Mouse (Mus musculus): ENCODE data around the gene Kcnq5. TPM values are rescaled to one million over a fixed set of nuclear protein-coding genes. Genes with fewer than 3 reads are reported as not detected.

Gene Kcnq5
- polyA plus RNA-seq (2012; rRNA removed), result 1.3 and 1.8 TPM in 2 replicates

- TF ChIP-seq POLR2A (IDR thresholded peaks at IDR 0.05; ENCODE audit: borderline replicate concordance, insufficient read depth, low read length), result no peak
- TF ChIP-seq CTCF (IDR thresholded peaks at IDR 0.05; ENCODE audit: borderline replicate concordance, insufficient read depth, low read depth, low read length), result no peak
- WGBS, result under 1% methylated on average over 83 of the region's 89 CpGs
- Histone ChIP-seq H3K27me3 (ENCODE audit: control insufficient read depth, insufficient read depth, low read length) (peaks cover 2% of the 10 kb centered on the region; the same call in 1 of the 2 replicates), H3K27ac (ENCODE audit: insufficient read depth, low read length) (no peak within 1 kb of the TSS), H3K4me1 (ENCODE audit: control insufficient read depth, insufficient read depth, low read length) (no peaks in the 10 kb centered on the region), H3K4me3 (replicated peaks; ENCODE audit: insufficient read depth, low read depth, low read length) (peak within 1 kb of the TSS; percentile 44)
- peak; percentile 25 to 31 for DNase-seq
These were observed at the start of gene Kcnq5 for GRCm38 (mm10) chr1:21961251-21962082. Gene Kcnq5, minus strand, starts transcription at chr1:21961942.

- no peak for TF ChIP-seq POLR2A (IDR thresholded peaks at IDR 0.05; ENCODE audit: borderline replicate concordance, insufficient read depth, low read length)
- TF ChIP-seq CTCF (IDR thresholded peaks at IDR 0.05; ENCODE audit: borderline replicate concordance, insufficient read depth, low read depth, low read length), result no peak
- DNase-seq, result no peak
- Histone ChIP-seq H3K27me3 (ENCODE audit: control insufficient read depth, insufficient read depth, low read length) (no peaks in the 10 kb centered on the region), H3K4me1 (ENCODE audit: control insufficient read depth, insufficient read depth, low read length) (no peaks in the 10 kb centered on the region), H3K27ac (ENCODE audit: insufficient read depth, low read length) (no peak overlapping the region), H3K4me3 (replicated peaks; ENCODE audit: insufficient read depth, low read depth, low read length) (no peak overlapping the region)
These were observed 18.0 kb upstream of the Kcnq5 start for GRCm38 (mm10) chr1:21979755-21980154.

GRCm38 (mm10) chr1:21979292-21979691 lies 17.6 kb upstream of the Kcnq5 start:
- Histone ChIP-seq H3K27me3 (ENCODE audit: control insufficient read depth, insufficient read depth, low read length) (no peaks in the 10 kb centered on the region), H3K4me3 (replicated peaks; ENCODE audit: insufficient read depth, low read depth, low read length) (no peak overlapping the region), H3K4me1 (ENCODE audit: control insufficient read depth, insufficient read depth, low read length) (no peaks in the 10 kb centered on the region), H3K27ac (ENCODE audit: insufficient read depth, low read length) (no peak overlapping the region)
- TF ChIP-seq CTCF (IDR thresholded peaks at IDR 0.05; ENCODE audit: borderline replicate concordance, insufficient read depth, low read depth, low read length) (no peak), POLR2A (IDR thresholded peaks at IDR 0.05; ENCODE audit: borderline replicate concordance, insufficient read depth, low read length) (no peak)
- DNase-seq, result no peak
- WGBS, result 68% methylated on average over 1 of the region's 1 CpGs

- Histone ChIP-seq H3K27ac (ENCODE audit: insufficient read depth, low read length) (no peak overlapping the region), H3K27me3 (ENCODE audit: control insufficient read depth, insufficient read depth, low read length) (no peaks in the 10 kb centered on the region), H3K4me3 (replicated peaks; ENCODE audit: insufficient read depth, low read depth, low read length) (no peak overlapping the region), H3K4me1 (ENCODE audit: control insufficient read depth, insufficient read depth, low read length) (no peaks in the 10 kb centered on the region)
- TF ChIP-seq CTCF (IDR thresholded peaks at IDR 0.05; ENCODE audit: borderline replicate concordance, insufficient read depth, low read depth, low read length) (no peak), POLR2A (IDR thresholded peaks at IDR 0.05; ENCODE audit: borderline replicate concordance, insufficient read depth, low read length) (no peak)
- whole genome bisulfite sequencing, result 81% methylated on average over 3 of the region's 3 CpGs
- no peak for DNase-seq
These were observed 12.3 kb upstream of the Kcnq5 start for GRCm38 (mm10) chr1:21974040-21974439.

GRCm38 (mm10) chr1:21967139-21967538 lies 5.4 kb upstream of the Kcnq5 start:
- WGBS, result 73% methylated on average over 3 of the region's 3 CpGs
- H3K4me3 ChIP-seq (replicated peaks; ENCODE audit: insufficient read depth, low read depth, low read length), result no peak overlapping the region
- TF ChIP-seq POLR2A (IDR thresholded peaks at IDR 0.05; ENCODE audit: borderline replicate concordance, insufficient read depth, low read length), result no peak
- no peak for TF ChIP-seq CTCF (IDR thresholded peaks at IDR 0.05; ENCODE audit: borderline replicate concordance, insufficient read depth, low read depth, low read length)
- no peaks in the 10 kb centered on the region for H3K4me1 ChIP-seq (ENCODE audit: control insufficient read depth, insufficient read depth, low read length)
- H3K27ac ChIP-seq (ENCODE audit: insufficient read depth, low read length), result no peak overlapping the region
- no peak for DNase-seq
- H3K27me3 ChIP-seq (ENCODE audit: control insufficient read depth, insufficient read depth, low read length), result no peaks in the 10 kb centered on the region

GRCm38 (mm10) chr1:21962896-21963864 lies 1.4 kb upstream of the Kcnq5 start:
- TF ChIP-seq POLR2A (IDR thresholded peaks at IDR 0.05; ENCODE audit: borderline replicate concordance, insufficient read depth, low read length), result no peak
- TF ChIP-seq CTCF (IDR thresholded peaks at IDR 0.05; ENCODE audit: borderline replicate concordance, insufficient read depth, low read depth, low read length), result no peak
- 72% methylated on average over 16 of the region's 16 CpGs for WGBS
- Histone ChIP-seq H3K27ac (ENCODE audit: insufficient read depth, low read length) (no peak overlapping the region), H3K4me3 (replicated peaks; ENCODE audit: insufficient read depth, low read depth, low read length) (no peak overlapping the region), H3K4me1 (ENCODE audit: control insufficient read depth, insufficient read depth, low read length) (no peaks in the 10 kb centered on the region), H3K27me3 (ENCODE audit: control insufficient read depth, insufficient read depth, low read length) (peaks cover 2% of the 10 kb centered on the region; the same call in 1 of the 2 replicates)
- no peak for DNase-seq

GRCm38 (mm10) chr1:21962083-21962471 lies 335 bp upstream of the Kcnq5 start:
- WGBS, result under 1% methylated on average over 19 of the region's 19 CpGs
- no peaks in the 10 kb centered on the region for H3K4me1 ChIP-seq (ENCODE audit: control insufficient read depth, insufficient read depth, low read length)
- no peak for TF ChIP-seq POLR2A (IDR thresholded peaks at IDR 0.05; ENCODE audit: borderline replicate concordance, insufficient read depth, low read length)
- no peak for TF ChIP-seq CTCF (IDR thresholded peaks at IDR 0.05; ENCODE audit: borderline replicate concordance, insufficient read depth, low read depth, low read length)

More at GRCm38 (mm10) chr1:21962083-21962471, 335 bp upstream of the Kcnq5 start:
- no peak overlapping the region for H3K27ac ChIP-seq (ENCODE audit: insufficient read depth, low read length)
- peak overlapping the region; percentile 44 for H3K4me3 ChIP-seq (replicated peaks; ENCODE audit: insufficient read depth, low read depth, low read length)
- peak; percentile 9 to 21 for DNase-seq
- peaks cover 2% of the 10 kb centered on the region; the same call in 1 of the 2 replicates for H3K27me3 ChIP-seq (ENCODE audit: control insufficient read depth, insufficient read depth, low read length)
